Mouse (Mus musculus): ENCODE data around the gene Trim41. TPM values are rescaled to one million over a fixed set of nuclear protein-coding genes. Genes with fewer than 3 reads are reported as not detected.
A peak's percentile ranks its signal among the peaks of the same experiment; 100 is the strongest.
"Not testable (repeated sequence)": the region's sequence is repeated elsewhere in the genome, so short reads cannot be mapped to it uniquely, and the experiment has no call there.

Trim41 gene
- polyA plus RNA-seq, 1 experiment, result 45.0 TPM

DNA sequence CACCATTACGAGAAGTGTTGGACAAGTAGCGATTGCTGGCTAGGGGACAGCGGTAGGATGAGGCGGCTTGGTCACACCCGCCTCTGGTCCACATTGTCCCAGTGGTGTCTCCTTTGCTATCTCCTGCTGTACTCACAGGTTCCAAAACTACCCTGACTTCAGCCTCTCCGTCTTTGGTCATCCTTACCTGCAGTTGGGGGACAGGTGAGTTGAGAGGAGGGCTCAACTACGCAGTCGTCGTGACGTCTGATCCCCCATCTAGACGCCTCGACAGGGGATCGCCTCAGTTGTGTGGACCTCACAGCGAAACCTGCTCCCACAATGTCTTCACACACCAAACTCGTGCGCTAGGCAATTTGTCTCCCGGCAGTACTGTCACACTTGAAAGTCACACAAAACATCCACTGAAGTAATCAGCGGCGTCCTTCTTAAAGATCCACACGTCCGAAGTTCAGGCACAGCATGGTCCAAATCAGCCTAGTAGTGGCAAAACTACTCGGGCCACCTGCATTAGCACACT, 7.2 kb upstream of the Trim41 start:
- no peaks in the 10 kb centered on the region for H3K27me3 ChIP-seq (ENCODE audit: control insufficient read depth, insufficient read depth, low read length)
- WGBS, result 16% methylated on average over 22 of the region's 22 CpGs
- no peak for DNase-seq
- TF ChIP-seq POLR2A (IDR thresholded peaks at IDR 0.05; ENCODE audit: borderline replicate concordance, insufficient read depth, low read length) (no peak), CTCF (IDR thresholded peaks at IDR 0.05; ENCODE audit: borderline replicate concordance, insufficient read depth, low read depth, low read length) (no peak)
- no peaks in the 10 kb centered on the region for H3K4me1 ChIP-seq (ENCODE audit: control insufficient read depth, insufficient read depth, low read length)
- no peak overlapping the region for H3K27ac ChIP-seq (ENCODE audit: insufficient read depth, low read length)
- H3K4me3 ChIP-seq (replicated peaks; ENCODE audit: insufficient read depth, low read depth, low read length), result no peak overlapping the region

DNA sequence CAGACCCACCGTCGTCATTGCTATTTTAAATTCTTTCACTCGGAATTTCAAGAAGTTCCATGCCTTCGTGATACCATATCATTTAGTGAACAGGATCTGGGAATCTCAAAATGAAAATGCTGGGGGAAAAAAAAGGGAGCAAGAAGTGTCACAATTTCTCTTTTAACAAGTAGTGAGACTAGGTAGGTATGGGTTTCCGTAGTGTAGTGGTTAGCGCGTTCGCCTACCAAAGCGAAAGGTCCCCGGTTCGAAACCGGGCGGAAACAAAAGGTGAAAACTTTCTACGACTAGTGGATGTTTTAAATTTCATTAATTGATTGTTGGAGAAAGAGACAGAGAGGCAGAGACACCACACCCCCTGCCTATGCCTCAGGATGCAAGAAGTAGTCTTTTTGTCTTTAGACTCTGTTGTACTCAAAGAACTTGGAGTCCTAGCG, 6.4 kb upstream of the Trim41 start:
- peak overlapping the region; percentile 44 for H3K4me3 ChIP-seq (replicated peaks; ENCODE audit: insufficient read depth, low read depth, low read length)
- TF ChIP-seq CTCF (IDR thresholded peaks at IDR 0.05; ENCODE audit: borderline replicate concordance, insufficient read depth, low read depth, low read length) (no peak), POLR2A (IDR thresholded peaks at IDR 0.05; ENCODE audit: borderline replicate concordance, insufficient read depth, low read length) (no peak)
- 1% methylated on average over 15 of the region's 15 CpGs for WGBS
- H3K4me1 ChIP-seq (ENCODE audit: control insufficient read depth, insufficient read depth, low read length), result no peaks in the 10 kb centered on the region
- peak; percentile 63 to 73 for DNase-seq
- no peak overlapping the region for H3K27ac ChIP-seq (ENCODE audit: insufficient read depth, low read length)
- H3K27me3 ChIP-seq (ENCODE audit: control insufficient read depth, insufficient read depth, low read length), result no peaks in the 10 kb centered on the region

DNA sequence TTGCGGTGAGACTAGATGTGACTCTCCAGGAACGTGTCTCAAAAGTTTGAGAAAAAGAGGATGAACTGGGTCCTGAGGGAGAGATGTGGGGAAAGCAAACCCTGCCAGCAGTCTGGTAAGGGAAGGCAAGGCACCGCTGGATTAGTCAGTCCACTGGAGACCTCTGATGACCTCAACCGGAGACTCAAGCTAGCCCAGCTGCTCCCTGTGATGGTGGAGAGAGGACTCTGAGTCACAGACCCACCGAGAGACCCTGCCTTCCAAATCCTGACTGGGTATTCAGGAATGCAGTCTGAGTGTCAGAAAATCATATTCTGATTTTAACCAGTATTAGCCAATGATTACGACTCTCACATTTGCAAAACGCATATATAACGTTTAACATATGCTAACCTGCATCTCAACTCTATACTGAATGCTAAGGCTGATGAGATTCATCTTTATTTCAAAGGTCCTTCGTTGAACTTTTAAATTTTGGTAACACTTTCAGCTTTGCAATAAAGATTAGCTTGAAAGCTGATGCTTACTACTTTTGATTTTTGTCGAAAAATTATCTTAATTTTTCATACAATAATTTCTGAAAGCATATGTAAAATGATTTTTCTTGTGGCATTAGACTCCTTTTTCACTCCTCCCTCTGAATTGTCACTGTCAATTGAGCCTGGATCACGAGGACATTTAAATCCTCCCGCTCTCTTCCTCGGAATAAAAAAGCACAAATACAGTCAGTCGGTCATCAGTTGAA, 5.8 kb upstream of the Trim41 start:
- no peaks in the 10 kb centered on the region for H3K27me3 ChIP-seq (ENCODE audit: control insufficient read depth, insufficient read depth, low read length)
- TF ChIP-seq CTCF (IDR thresholded peaks at IDR 0.05; ENCODE audit: borderline replicate concordance, insufficient read depth, low read depth, low read length), result no peak
- no peak for TF ChIP-seq POLR2A (IDR thresholded peaks at IDR 0.05; ENCODE audit: borderline replicate concordance, insufficient read depth, low read length)
- 37% methylated on average over 14 of the region's 14 CpGs for WGBS

DNA sequence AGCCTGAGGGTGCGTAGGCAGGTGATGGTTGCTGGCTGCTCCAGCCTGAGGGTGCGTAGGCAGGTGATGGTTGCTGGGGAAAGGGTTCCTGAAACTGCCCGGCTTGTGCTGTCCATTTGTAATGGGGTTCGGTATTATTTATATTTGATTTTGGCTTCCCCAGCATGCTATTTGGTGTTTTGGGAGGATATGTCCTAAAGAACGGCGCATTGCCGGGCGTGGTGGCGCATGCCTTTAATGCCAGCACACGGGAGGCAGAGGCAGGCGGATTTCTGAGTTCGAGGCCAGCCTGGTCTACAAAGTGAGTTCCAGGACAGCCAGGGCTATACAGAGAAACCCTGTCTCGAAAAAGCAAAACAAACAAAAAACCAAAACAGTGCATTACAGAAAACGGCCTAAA, 4.1 kb upstream of the Trim41 start:
- WGBS, result 82% methylated on average over 14 of the region's 14 CpGs
- H3K27ac ChIP-seq (ENCODE audit: insufficient read depth, low read length); DNase-seq; H3K4me3 ChIP-seq (replicated peaks; ENCODE audit: insufficient read depth, low read depth, low read length); H3K4me1 ChIP-seq (ENCODE audit: control insufficient read depth, insufficient read depth, low read length); H3K27me3 ChIP-seq (ENCODE audit: control insufficient read depth, insufficient read depth, low read length): not testable (repeated sequence)

More for the DNA sequence above, 5.8 kb upstream of the Trim41 start:
- peak overlapping the region; percentile 44 for H3K4me3 ChIP-seq (replicated peaks; ENCODE audit: insufficient read depth, low read depth, low read length)
- DNase-seq, result no peak
- H3K27ac ChIP-seq (ENCODE audit: insufficient read depth, low read length), result no peak overlapping the region
- no peaks in the 10 kb centered on the region for H3K4me1 ChIP-seq (ENCODE audit: control insufficient read depth, insufficient read depth, low read length)

DNA sequence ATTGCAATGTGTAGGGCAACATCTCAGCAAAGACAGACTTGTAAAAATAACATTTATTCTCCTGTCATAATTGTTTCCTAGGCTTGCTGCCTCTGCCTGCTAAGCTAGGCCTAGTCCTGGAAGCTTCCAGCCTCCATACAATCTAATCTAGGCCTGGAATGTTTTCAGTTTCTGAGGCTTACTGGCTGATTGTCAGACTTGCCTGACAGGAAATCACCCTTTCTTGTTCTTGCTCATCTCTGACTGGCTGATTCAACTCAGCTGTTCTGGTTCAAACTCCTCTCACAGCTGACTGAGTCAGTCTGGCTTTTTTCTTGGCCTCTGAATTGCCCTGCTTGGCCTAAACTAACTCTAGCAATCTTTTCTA, 3.1 kb upstream of the Trim41 start:
- no peaks in the 10 kb centered on the region for H3K27me3 ChIP-seq (ENCODE audit: control insufficient read depth, insufficient read depth, low read length)
- H3K4me1 ChIP-seq (ENCODE audit: control insufficient read depth, insufficient read depth, low read length), result peaks cover 5% of the 10 kb centered on the region
- no peak for TF ChIP-seq POLR2A (IDR thresholded peaks at IDR 0.05; ENCODE audit: borderline replicate concordance, insufficient read depth, low read length)
- TF ChIP-seq CTCF (IDR thresholded peaks at IDR 0.05; ENCODE audit: borderline replicate concordance, insufficient read depth, low read depth, low read length), result no peak
- H3K27ac ChIP-seq (ENCODE audit: insufficient read depth, low read length), result no peak overlapping the region
- H3K4me3 ChIP-seq (replicated peaks; ENCODE audit: insufficient read depth, low read depth, low read length), result no peak overlapping the region
- DNase-seq, result no peak

DNA sequence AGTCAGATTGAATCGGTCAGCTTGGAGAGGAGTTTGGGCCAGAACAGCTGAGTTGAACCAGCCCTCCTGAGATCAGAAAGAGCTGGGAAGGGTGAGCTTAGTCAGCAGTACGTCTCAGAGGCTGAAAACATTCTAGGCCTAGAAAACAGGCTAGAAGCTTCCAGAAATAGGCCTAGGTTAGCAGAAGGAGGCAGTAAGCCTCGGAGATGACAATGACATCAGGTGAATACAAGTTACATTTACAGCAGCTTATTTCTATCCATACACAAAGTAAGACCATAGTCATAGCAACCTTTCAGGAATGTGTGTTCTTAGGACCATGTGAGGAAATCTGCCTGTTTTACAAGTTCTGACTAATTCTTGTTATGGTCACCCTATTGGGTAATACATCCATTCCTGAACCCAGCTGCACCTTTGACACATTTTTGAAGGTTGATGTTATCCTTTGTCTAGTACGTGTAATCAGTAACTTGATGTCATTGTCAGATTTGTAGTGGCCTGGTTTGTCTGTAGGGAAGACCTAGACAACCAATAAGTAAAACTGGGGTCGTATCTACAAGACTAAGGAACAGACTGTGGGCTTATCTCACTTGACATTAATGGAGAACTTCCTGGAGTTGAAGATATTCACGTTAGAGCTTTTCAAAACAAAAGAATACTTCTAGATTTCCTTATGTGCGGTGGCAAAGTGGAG, 2.6 kb upstream of the Trim41 start:
- TF ChIP-seq CTCF (IDR thresholded peaks at IDR 0.05; ENCODE audit: borderline replicate concordance, insufficient read depth, low read depth, low read length), result no peak
- TF ChIP-seq POLR2A (IDR thresholded peaks at IDR 0.05; ENCODE audit: borderline replicate concordance, insufficient read depth, low read length), result no peak
- H3K4me1 ChIP-seq (ENCODE audit: control insufficient read depth, insufficient read depth, low read length), result peaks cover 5% of the 10 kb centered on the region
- no peak for DNase-seq
- WGBS, result 80% methylated on average over 7 of the region's 7 CpGs
- H3K27me3 ChIP-seq (ENCODE audit: control insufficient read depth, insufficient read depth, low read length), result no peaks in the 10 kb centered on the region
- no peak overlapping the region for H3K27ac ChIP-seq (ENCODE audit: insufficient read depth, low read length)
- H3K4me3 ChIP-seq (replicated peaks; ENCODE audit: insufficient read depth, low read depth, low read length), result no peak overlapping the region

DNA sequence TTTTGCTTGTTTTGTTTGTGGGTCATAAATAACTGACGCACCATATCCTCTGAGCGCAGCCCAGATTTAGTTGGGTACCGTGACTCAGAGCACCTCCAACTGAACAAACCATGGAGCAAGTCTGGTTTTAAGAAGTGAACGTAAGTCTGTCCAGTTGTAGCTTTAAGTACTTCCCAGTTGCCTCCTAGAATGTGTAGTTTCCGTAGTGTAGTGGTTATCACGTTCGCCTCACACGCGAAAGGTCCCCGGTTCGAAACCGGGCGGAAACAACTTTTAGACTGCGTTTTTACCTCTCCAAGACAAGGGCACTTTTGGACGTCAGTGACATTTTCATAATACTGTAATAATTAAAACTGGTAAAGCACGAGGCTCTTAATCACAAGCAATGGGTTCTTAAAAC, 1.2 kb upstream of the Trim41 start:
- H3K4me1 ChIP-seq (ENCODE audit: control insufficient read depth, insufficient read depth, low read length), result peaks cover 5% of the 10 kb centered on the region
- TF ChIP-seq CTCF (IDR thresholded peaks at IDR 0.05; ENCODE audit: borderline replicate concordance, insufficient read depth, low read depth, low read length), result no peak
- TF ChIP-seq POLR2A (IDR thresholded peaks at IDR 0.05; ENCODE audit: borderline replicate concordance, insufficient read depth, low read length), result no peak
- H3K27ac ChIP-seq (ENCODE audit: insufficient read depth, low read length), result no peak overlapping the region
- peak overlapping the region; percentile 52 for H3K4me3 ChIP-seq (replicated peaks; ENCODE audit: insufficient read depth, low read depth, low read length)
- peak; percentile 85 to 86 for DNase-seq
- H3K27me3 ChIP-seq (ENCODE audit: control insufficient read depth, insufficient read depth, low read length), result no peaks in the 10 kb centered on the region
- under 1% methylated on average over 16 of the region's 16 CpGs for WGBS

DNA sequence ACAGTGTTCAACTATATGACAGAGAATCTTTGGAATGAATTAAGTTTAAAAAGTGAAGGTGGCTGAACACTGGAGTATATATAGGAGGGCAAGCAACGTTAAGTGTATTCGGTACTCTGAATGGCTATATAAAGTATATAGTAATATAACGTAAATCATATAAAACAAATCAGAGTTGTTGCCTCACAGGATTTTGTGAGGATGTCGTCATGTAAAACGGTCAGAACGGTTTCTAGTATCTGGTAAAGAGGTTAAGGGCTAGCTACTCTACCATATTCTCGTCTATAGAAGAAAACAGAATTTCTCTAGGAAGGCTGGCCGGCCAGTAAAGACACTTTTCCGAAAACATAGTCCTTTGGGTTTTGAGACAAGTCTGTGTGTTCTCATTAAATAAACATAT, 641 bp upstream of the Trim41 start:
- 3% methylated on average over 9 of the region's 9 CpGs for WGBS
- Histone ChIP-seq H3K27me3 (ENCODE audit: control insufficient read depth, insufficient read depth, low read length) (no peaks in the 10 kb centered on the region), H3K27ac (ENCODE audit: insufficient read depth, low read length) (no peak overlapping the region), H3K4me1 (ENCODE audit: control insufficient read depth, insufficient read depth, low read length) (peaks cover 5% of the 10 kb centered on the region), H3K4me3 (replicated peaks; ENCODE audit: insufficient read depth, low read depth, low read length) (peak overlapping the region; percentile 97)
- no peak for TF ChIP-seq CTCF (IDR thresholded peaks at IDR 0.05; ENCODE audit: borderline replicate concordance, insufficient read depth, low read depth, low read length)
- TF ChIP-seq POLR2A (IDR thresholded peaks at IDR 0.05; ENCODE audit: borderline replicate concordance, insufficient read depth, low read length), result no peak
- no peak for DNase-seq
